Mouse (Mus musculus): ENCODE measurements around the gene Olfr635. TPM values are rescaled to one million over a fixed set of nuclear protein-coding genes. Genes with fewer than 3 reads are reported as not detected.

Gene Olfr635
- polyA plus RNA-seq (2012; rRNA removed) = not detected in 2 replicates

GRCm38 (mm10) chr7:103970852-103971251 lies at the start of gene Olfr635:
Olfr635 (plus strand) TSS chr7:103971152.

DNA sequence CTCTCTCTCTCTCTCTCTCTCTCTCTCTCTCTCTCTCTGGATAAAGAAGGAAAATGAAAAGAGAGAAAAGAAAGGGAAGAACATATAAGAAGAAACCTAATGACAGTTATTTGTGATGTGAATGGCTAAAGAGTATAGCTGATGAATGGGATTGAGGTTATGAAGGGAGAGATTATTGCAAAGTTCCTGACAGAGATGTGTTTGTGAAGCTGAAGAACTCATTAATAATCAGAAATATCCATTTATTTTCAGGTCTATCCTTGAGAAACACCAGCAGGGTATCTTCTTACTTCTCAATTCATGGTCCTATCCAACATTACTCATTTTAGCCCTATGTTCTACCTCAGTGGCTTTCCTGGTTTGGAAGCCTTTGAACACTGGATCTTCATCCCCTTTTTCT lies 42.4 kb upstream of the Olfr635 start, which contains the start of gene Olfr631:
TSS of gene Olfr631 (plus strand) at position 301 of the 400 bp plus-strand sequence.

DNA sequence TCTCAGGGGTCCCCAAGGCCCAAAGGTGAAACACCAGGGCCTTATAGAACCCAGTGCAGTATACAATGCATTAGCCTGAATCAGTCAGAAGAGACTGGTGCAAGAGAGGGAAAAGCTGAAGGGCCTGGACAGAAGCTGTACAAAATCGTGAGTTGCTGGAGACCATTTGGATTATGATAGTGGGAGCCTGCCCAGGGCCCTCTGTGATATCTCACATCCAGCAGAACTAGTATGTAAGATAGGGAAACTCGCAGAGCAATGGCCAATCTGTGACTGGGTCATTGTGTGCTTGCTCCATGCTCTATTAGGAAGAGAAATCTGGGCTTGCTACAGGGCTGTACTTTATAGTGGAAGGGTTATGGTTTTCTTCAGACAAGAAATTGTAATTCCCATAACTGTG lies 36.7 kb upstream of the Olfr635 start, which contains the start of gene Olfr632:
TSS of gene Olfr632 (plus strand) at position 84 of the 400 bp plus-strand sequence.

DNA sequence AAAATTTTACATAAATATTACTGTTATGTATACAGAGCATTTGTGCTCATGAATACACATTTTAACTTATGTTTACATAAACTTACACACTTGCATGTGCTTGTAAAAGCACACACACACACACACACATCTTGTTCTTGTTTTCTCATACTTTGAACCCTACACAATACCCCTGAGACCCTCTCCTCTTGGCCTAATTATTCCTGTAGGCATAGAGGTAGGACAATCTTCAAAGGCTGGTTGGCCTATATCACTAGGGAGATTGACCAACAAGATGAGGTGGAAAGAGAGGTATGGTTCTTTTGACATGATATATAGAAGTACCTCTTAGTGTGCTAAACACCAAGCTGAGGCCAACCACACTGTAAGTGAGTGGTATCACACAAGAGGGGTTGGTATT lies 26.8 kb upstream of the Olfr635 start, which contains the start of gene Olfr633:
TSS of gene Olfr633 (plus strand) at position 301 of the 400 bp plus-strand sequence.

DNA sequence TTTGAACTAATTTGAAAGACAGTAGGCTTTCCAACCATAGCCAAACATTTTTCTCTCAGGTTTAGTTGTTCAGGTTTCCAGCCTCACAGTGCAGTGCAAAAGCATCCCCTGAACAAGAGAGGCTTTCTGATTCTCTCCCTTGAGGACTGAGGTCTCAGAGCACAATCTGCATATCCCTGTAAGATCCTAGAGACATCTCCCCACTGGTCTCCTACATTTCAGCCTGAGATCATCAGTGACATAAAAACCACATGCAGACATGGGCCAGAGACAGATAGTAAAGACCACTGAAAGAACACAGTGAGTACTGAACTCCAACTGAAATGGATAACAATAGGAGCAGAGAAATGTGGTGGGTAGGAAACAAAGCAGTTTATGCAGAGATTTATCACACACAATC lies 27.5 kb downstream of the Olfr635 start, which contains the start of gene Olfr638:
TSS of gene Olfr638 (plus strand) at position 301 of the 400 bp plus-strand sequence.

GRCm38 (mm10) chr7:104017203-104017602 lies 46.3 kb downstream of the Olfr635 start, which contains the start of gene Olfr639:
Olfr639 (minus strand) TSS chr7:104017303.

GRCm38 (mm10) chr7:104025473-104025872 lies 54.5 kb downstream of the Olfr635 start, which contains the start of gene Olfr640:
Olfr640 (minus strand) TSS chr7:104025573.

DNA sequence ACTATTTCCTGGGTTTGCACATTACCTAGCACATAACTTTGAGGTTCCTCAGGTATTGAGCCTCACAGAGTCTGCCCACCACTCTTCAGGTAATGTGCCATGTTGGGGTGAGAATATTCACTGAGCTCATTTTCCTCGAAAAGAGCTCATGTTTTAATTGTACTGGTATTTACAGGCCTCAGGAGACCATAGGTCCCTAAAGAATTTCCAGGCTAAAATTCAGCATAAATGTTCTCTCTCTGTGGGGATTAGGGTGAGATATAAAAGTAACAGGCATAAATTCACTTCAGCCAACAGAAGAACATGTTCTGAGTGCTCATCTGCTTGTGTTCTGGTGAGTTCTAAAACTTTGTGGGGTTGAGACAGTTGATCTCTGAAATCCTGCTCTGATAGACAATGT lies 64.2 kb downstream of the Olfr635 start, which contains the start of gene Olfr641:
TSS of gene Olfr641 (plus strand) at position 301 of the 400 bp plus-strand sequence.

Other genes starting within 250 kb of the Olfr635 start
- not detected in 2 replicates for gene Olfr628, start 240.8 kb upstream of the Olfr635 start, polyA plus RNA-seq (2012; rRNA removed)
- gene Olfr629, start 226.2 kb upstream of the Olfr635 start, polyA plus RNA-seq (2012; rRNA removed) = not detected in 2 replicates
- not detected in 2 replicates for gene Olfr630, start 213.8 kb upstream of the Olfr635 start, polyA plus RNA-seq (2012; rRNA removed)
- gene Olfr69, start 199.6 kb upstream of the Olfr635 start, polyA plus RNA-seq (2012; rRNA removed) = not detected in 2 replicates
- not detected in 2 replicates for gene Olfr68, start 191.5 kb upstream of the Olfr635 start, polyA plus RNA-seq (2012; rRNA removed)
- not detected in 2 replicates for gene Olfr67, start 179.3 kb upstream of the Olfr635 start, polyA plus RNA-seq (2012; rRNA removed)
- gene Hbb-bt, start 157.2 kb upstream of the Olfr635 start, polyA plus RNA-seq (2012; rRNA removed) = 1,727 and 2,114 TPM in 2 replicates
- gene Hbb-bs, start 143.1 kb upstream of the Olfr635 start, polyA plus RNA-seq (2012; rRNA removed) = 1,278 and 2,335 TPM in 2 replicates
- gene Hbb-bh2, start 130.6 kb upstream of the Olfr635 start, polyA plus RNA-seq (2012; rRNA removed) = 0.40 TPM in 1 of 2 replicates, not detected in the other
- 1,953 and 3,124 TPM in 2 replicates for gene Hbb-bh1, start 128.0 kb upstream of the Olfr635 start, polyA plus RNA-seq (2012; rRNA removed)
- gene Hbb-y, start 117.9 kb upstream of the Olfr635 start, polyA plus RNA-seq (2012; rRNA removed) = 10,518 and 17,284 TPM in 2 replicates
- not detected in 2 replicates for gene Olfr66, start 84.9 kb upstream of the Olfr635 start, polyA plus RNA-seq (2012; rRNA removed)
- not detected in 2 replicates for gene Olfr64, start 76.7 kb upstream of the Olfr635 start, polyA plus RNA-seq (2012; rRNA removed)
- gene Olfr65, start 67.7 kb upstream of the Olfr635 start, polyA plus RNA-seq (2012; rRNA removed) = not detected in 2 replicates
- not detected in 2 replicates for gene Olfr631, start 42.3 kb upstream of the Olfr635 start, polyA plus RNA-seq (2012; rRNA removed)
- gene Olfr632, start 36.8 kb upstream of the Olfr635 start, polyA plus RNA-seq (2012; rRNA removed) = 0.11 and 0.36 TPM in 2 replicates
- gene Olfr633, start 26.7 kb upstream of the Olfr635 start, polyA plus RNA-seq (2012; rRNA removed) = not detected in 2 replicates
- gene Olfr638, start 27.6 kb downstream of the Olfr635 start, polyA plus RNA-seq (2012; rRNA removed) = not detected in 2 replicates
- gene Olfr639, start 46.2 kb downstream of the Olfr635 start, polyA plus RNA-seq (2012; rRNA removed) = not detected in 2 replicates
- gene Olfr640, start 54.4 kb downstream of the Olfr635 start, polyA plus RNA-seq (2012; rRNA removed) = not detected in 2 replicates
- gene Olfr641, start 64.3 kb downstream of the Olfr635 start, polyA plus RNA-seq (2012; rRNA removed) = not detected in 2 replicates
- gene Olfr642, start 81.5 kb downstream of the Olfr635 start, polyA plus RNA-seq (2012; rRNA removed) = not detected in 2 replicates
- not detected in 2 replicates for gene 4930516K23Rik, start 90.3 kb downstream of the Olfr635 start, polyA plus RNA-seq (2012; rRNA removed)
- gene Olfr644, start 100.7 kb downstream of the Olfr635 start, polyA plus RNA-seq (2012; rRNA removed) = not detected in 2 replicates
- gene Olfr645, start 114.3 kb downstream of the Olfr635 start, polyA plus RNA-seq (2012; rRNA removed) = not detected in 2 replicates
- gene Olfr646, start 133.7 kb downstream of the Olfr635 start, polyA plus RNA-seq (2012; rRNA removed) = not detected in 2 replicates
- not detected in 2 replicates for gene Ubqln5, start 158.7 kb downstream of the Olfr635 start, polyA plus RNA-seq (2012; rRNA removed)
- not detected in 2 replicates for gene Olfr643, start 166.3 kb downstream of the Olfr635 start, polyA plus RNA-seq (2012; rRNA removed)
- not detected in 2 replicates for gene Ubqln3, start 172.1 kb downstream of the Olfr635 start, polyA plus RNA-seq (2012; rRNA removed)
- gene Ubqlnl, start 179.4 kb downstream of the Olfr635 start, polyA plus RNA-seq (2012; rRNA removed) = not detected in 2 replicates
- 0.02 TPM in 1 of 2 replicates, not detected in the other for gene Olfm5, start 193.7 kb downstream of the Olfr635 start, polyA plus RNA-seq (2012; rRNA removed)
- 0.01 and 0.07 TPM in 2 replicates for gene Olfr648, start 212.2 kb downstream of the Olfr635 start, polyA plus RNA-seq (2012; rRNA removed)
- not detected in 2 replicates for gene Olfr649, start 224.8 kb downstream of the Olfr635 start, polyA plus RNA-seq (2012; rRNA removed)
- 2.1 and 3.0 TPM in 2 replicates for gene Trim6, start 247.6 kb downstream of the Olfr635 start, polyA plus RNA-seq (2012; rRNA removed)

All from central nervous system, embryonic 11.5 days (tissue).